Mouse (Mus musculus): ENCODE results near the gene Top2a. TPM values are rescaled to one million over a fixed set of nuclear protein-coding genes. Genes with fewer than 3 reads are reported as not detected.

Top2a gene
- polyA plus RNA-seq, 1 experiment from 2014 or later, result 225 TPM

DNA sequence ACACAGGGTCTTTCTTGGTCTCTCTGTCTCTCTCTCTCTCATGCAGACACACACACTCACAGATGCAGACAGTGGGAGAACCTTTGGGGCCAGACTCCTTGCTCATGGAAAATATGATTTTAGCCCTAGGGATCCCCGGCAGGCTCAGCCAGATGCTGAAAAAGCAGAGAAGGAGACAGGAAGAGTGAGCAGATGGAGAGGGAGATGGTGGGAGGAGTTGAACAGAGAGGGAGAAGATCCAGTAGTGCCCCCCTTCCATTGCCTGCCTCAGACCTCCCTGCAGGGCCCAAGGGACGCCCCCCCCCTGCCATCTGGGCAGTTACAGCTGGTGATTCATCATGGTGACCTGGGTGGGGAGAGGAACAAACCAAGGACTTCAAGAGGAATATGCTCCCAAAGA is 23.7 kb upstream of the Top2a start:
- peaks cover 79% of the 10 kb centered on the region for H3K36me3 ChIP-seq
- DNase-seq (ENCODE audit: low spot score), result no peak
- H3K27me3 ChIP-seq (ENCODE audit: insufficient read depth, poor library complexity, severe bottlenecking), result no peaks in the 10 kb centered on the region
- 78% methylated on average over 2 of the region's 2 CpGs for WGBS
- peaks cover 56% of the 10 kb centered on the region for H3K4me1 ChIP-seq (replicated peaks)
- no peaks in the 10 kb centered on the region for H3K9me3 ChIP-seq
- peak overlapping the region; percentile 74 for H3K27ac ChIP-seq
- no peak overlapping the region for H3K4me3 ChIP-seq

DNA sequence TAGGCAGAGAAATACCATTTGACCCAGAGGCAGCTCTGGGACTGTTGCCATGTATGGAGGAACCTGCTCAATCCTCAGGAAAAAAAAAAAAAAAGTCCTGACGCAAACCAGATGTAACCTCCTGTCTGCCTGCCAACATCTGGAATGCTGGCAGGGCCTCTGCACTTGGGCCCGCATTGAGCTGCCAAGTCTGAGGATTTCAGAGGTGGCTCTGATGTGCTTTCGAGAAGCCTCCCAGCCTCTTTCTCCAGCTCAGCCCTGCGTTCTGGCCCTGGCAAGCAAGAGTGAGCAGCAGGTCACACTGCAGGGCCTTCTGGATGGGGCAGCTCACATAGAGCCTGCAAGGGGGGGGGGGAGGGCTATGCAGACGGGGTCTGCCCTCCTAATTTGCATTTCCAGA is 23.1 kb upstream of the Top2a start:
- no peaks in the 10 kb centered on the region for H3K9me3 ChIP-seq
- DNase-seq (ENCODE audit: low spot score), result no peak
- peaks cover 73% of the 10 kb centered on the region for H3K36me3 ChIP-seq
- peaks cover 61% of the 10 kb centered on the region for H3K4me1 ChIP-seq (replicated peaks)
- no peaks in the 10 kb centered on the region for H3K27me3 ChIP-seq (ENCODE audit: insufficient read depth, poor library complexity, severe bottlenecking)
- H3K4me3 ChIP-seq, result no peak overlapping the region
- WGBS, result 55% methylated on average over 5 of the region's 5 CpGs
- peak overlapping the region; percentile 74 for H3K27ac ChIP-seq

DNA sequence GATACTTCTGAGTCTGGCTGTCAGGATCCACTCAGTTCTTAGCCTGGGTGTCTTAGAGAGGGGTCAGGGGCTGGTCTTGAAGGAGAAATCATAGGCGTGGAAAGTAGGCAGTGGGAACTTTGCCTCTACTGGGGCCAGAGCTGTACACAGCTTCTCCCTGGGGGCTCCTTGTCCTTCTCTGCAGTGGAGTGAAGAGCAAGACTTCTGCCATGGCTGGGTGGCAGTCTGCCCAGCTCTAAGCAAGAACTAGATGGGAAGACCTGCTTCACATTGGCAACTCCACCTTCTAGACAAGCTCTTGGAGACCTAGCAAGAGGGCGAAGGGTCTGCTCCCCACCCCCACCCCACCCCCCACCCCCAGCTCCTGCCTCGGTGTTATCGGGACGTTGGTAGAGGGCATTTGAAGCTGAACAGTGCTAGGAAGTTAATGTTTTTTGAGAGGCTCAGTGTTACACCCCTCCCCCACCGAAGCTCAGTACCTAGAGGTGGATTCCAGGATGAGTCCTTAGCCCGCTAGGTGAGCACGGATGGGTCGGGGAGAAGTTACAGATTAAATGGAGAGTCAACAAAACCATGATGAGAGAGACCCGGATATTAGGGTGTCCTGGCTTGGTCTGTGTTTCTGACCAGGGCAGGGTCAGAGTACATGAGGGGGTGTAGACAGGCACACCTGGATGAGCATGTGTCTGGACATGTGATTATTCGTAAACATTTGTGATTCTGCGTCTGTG is 21.3 kb upstream of the Top2a start:
- no peak for DNase-seq (ENCODE audit: low spot score)
- whole genome bisulfite sequencing, result 85% methylated on average over 12 of the region's 12 CpGs
- H3K27ac ChIP-seq, result no peak overlapping the region
- no peak overlapping the region for H3K4me3 ChIP-seq
- peaks cover 78% of the 10 kb centered on the region for H3K4me1 ChIP-seq (replicated peaks)
- H3K36me3 ChIP-seq, result peaks cover 56% of the 10 kb centered on the region
- H3K9me3 ChIP-seq, result no peaks in the 10 kb centered on the region
- no peaks in the 10 kb centered on the region for H3K27me3 ChIP-seq (ENCODE audit: insufficient read depth, poor library complexity, severe bottlenecking)

DNA sequence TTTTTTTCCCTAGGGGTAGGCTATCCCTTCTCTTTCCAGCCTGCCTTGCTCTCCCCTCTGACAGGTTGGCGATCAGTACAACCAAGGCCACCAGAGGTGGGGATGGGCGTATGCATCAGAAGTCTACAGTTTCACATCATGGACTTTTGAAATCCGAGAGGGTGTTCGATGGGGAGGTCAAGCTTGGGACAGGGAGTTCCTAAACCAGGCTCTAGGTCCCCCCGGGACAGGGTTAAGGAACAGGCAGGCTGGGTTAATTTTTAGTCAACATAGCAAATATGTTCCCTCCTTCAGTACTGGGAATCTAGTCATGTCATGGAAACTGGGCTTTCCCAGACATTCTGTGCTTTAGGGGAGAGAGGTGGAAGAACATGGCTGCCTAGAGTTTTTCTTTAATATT is 20.3 kb upstream of the Top2a start:
- 80% methylated on average over 5 of the region's 5 CpGs for WGBS
- H3K4me1 ChIP-seq (replicated peaks), result peaks cover 89% of the 10 kb centered on the region

DNA sequence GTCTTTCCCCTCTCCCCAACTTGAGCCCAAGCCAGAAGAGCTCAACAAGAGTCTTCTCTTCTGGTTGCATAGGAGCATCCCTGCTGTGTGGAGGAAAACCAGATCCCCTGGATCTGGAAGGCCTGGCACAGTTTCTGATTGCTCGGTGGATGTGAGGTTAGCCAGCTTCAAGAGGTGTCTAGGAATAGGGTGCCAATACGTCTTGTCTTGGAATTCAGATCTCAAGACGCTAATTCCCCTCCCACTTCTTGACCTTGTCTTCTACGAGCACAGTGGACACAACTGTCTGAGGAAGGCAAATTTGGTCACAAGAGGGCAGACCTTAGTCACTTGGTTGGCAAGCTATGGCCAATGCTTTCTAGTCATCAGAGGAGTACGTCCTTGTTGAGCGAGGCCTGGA is 19.6 kb upstream of the Top2a start:
- H3K4me3 ChIP-seq, result peak overlapping the region; percentile 80; the same call in 1 of the 2 replicates
- H3K36me3 ChIP-seq, result peaks cover 39% of the 10 kb centered on the region
- no peak overlapping the region for H3K27ac ChIP-seq
- no peaks in the 10 kb centered on the region for H3K27me3 ChIP-seq (ENCODE audit: insufficient read depth, poor library complexity, severe bottlenecking)
- no peak for DNase-seq (ENCODE audit: low spot score)
- peaks cover 88% of the 10 kb centered on the region for H3K4me1 ChIP-seq (replicated peaks)
- H3K9me3 ChIP-seq, result no peaks in the 10 kb centered on the region
- 78% methylated on average over 6 of the region's 6 CpGs for WGBS

More for the DNA sequence above, 20.3 kb upstream of the Top2a start:
- Histone ChIP-seq H3K27me3 (ENCODE audit: insufficient read depth, poor library complexity, severe bottlenecking) (no peaks in the 10 kb centered on the region), H3K27ac (no peak overlapping the region), H3K4me3 (0 out of 2 replicates have a peak overlapping the region, but pooled peaks have one; percentile 80), H3K36me3 (peaks cover 45% of the 10 kb centered on the region), H3K9me3 (no peaks in the 10 kb centered on the region)
- DNase-seq (ENCODE audit: low spot score), result no peak

DNA sequence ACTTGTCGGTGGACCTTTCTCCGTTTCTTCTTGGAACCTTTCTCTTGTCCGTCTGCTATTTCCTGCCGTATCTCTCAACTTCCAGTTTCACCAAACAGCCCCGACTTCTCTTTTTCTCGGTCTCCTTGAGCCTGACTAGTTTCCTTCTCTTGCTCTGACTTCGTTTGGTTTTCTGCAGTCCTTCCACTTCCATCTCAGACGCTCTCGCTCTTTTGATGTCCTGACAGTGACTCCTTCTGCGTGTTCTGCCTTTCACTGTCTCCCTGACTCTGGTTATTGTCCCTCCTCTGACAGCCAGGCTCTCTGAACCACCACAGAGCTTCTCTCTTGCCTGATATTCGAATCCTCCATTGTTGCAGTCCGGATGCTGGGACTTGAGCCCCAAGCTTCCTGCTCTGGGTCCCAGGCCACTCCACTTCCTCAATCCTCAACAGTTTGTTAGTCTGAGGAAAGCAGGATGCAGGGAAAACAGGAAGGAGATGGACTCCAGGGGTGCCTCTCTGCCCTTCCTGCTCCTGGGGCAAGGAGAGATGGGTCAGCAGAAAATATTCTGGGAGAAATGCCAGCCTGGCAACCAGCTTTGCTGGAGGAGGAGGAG is 18.9 kb upstream of the Top2a start:
- Histone ChIP-seq H3K27ac (peak overlapping the region; percentile 98), H3K36me3 (peaks cover 32% of the 10 kb centered on the region), H3K4me1 (replicated peaks) (peaks cover 85% of the 10 kb centered on the region), H3K27me3 (ENCODE audit: insufficient read depth, poor library complexity, severe bottlenecking) (no peaks in the 10 kb centered on the region), H3K9me3 (no peaks in the 10 kb centered on the region), H3K4me3 (peak overlapping the region; percentile 80)
- peak; percentile 22 for DNase-seq (ENCODE audit: low spot score)
- 54% methylated on average over 12 of the region's 12 CpGs for WGBS

DNA sequence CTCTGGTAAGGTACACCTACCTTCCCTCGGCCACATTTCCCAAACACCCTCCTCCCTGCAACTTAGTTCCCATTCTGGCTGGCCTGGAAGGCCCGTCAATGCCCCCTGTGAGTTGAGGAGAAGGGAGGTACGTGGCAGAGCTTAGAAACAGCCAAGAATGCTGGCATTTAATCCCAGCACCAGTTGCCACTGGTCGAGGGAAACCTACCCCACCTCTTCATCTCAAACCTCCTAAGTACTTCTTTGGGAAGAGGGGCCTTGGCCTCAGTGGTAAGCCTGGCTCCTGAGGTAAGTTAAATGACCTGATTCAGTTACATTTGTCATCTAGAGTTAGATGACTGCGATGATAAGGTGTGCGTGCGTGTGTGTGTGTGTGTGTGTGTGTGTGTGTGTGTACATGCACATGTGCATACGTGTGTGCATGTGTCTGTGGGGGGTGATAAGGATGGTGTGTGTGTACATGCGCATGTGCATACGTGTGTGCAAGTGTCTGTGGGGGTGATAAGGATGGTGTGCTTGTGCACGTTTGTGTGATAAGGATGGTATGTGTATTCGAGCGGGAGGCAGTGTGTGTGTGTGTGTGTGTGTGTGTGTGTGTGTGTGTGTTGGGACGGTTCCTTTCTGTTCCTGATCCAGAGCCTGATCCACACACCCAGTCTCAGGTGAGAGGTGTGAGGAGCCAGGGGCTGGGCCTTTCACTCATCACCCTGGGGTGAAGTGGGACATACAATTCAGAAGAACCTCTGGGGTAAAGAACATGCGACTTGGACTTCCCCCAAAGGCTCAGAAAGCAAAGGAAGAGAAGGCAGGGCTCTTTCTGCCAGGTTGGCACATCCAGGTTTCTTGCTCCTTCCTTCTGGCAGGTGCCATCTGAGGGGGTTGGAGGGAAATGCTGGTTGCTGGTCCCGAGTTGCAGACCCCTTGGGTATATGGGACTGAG is 18.1 kb upstream of the Top2a start:
- no peak for DNase-seq (ENCODE audit: low spot score)
- no peaks in the 10 kb centered on the region for H3K9me3 ChIP-seq
- H3K27me3 ChIP-seq (ENCODE audit: insufficient read depth, poor library complexity, severe bottlenecking), result no peaks in the 10 kb centered on the region
- peak overlapping the region; percentile 98 for H3K27ac ChIP-seq
- peaks cover 23% of the 10 kb centered on the region for H3K36me3 ChIP-seq
- peaks cover 82% of the 10 kb centered on the region for H3K4me1 ChIP-seq (replicated peaks)
- H3K4me3 ChIP-seq, result peak overlapping the region; percentile 80
- 52% methylated on average over 16 of the region's 16 CpGs for WGBS

DNA sequence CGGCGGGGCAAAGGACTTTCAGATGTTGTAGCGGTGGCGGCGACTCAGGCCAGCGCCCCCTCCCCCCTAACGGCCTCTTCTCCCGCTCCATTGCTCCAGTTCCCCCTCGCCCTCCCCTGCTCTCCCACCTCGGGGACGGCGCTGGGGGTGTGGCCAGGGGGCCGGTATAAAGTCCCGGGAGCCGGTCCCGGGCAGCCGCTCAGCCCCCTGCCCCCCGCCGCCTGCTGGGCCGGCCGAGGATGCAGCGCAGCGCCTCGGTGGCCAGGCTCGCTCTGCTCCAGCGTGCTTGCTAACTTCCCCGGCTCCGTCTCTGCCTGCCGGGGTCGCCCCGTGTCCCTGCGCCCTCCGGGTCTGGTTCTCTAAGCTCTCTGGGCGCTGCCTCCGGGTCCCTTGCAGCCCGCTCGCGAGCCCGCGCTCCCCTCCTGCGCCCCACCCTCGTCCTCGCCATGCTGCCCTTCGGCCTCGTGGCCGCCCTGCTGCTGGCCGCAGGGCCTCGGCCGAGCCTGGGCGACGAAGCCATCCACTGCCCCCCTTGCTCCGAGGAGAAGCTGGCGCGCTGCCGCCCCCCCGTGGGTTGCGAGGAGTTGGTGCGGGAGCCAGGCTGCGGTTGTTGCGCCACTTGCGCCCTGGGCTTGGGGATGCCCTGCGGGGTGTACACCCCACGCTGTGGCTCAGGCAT is 17.2 kb upstream of the Top2a start, which contains the start of gene Igfbp4:
TSS of gene Igfbp4 (plus strand) at position 194 of the 679 bp plus-strand sequence.
- under 1% methylated on average over 63 of the region's 63 CpGs for WGBS
- Histone ChIP-seq H3K27me3 (ENCODE audit: insufficient read depth, poor library complexity, severe bottlenecking) (no peaks in the 10 kb centered on the region), H3K36me3 (peaks cover 23% of the 10 kb centered on the region), H3K4me1 (replicated peaks) (peaks cover 75% of the 10 kb centered on the region), H3K27ac (peak within 1 kb of the TSS; percentile 98), H3K4me3 (peak within 1 kb of the TSS; percentile 80), H3K9me3 (no peaks in the 10 kb centered on the region)
- DNase-seq (ENCODE audit: low spot score), result peak; percentile 86

DNA sequence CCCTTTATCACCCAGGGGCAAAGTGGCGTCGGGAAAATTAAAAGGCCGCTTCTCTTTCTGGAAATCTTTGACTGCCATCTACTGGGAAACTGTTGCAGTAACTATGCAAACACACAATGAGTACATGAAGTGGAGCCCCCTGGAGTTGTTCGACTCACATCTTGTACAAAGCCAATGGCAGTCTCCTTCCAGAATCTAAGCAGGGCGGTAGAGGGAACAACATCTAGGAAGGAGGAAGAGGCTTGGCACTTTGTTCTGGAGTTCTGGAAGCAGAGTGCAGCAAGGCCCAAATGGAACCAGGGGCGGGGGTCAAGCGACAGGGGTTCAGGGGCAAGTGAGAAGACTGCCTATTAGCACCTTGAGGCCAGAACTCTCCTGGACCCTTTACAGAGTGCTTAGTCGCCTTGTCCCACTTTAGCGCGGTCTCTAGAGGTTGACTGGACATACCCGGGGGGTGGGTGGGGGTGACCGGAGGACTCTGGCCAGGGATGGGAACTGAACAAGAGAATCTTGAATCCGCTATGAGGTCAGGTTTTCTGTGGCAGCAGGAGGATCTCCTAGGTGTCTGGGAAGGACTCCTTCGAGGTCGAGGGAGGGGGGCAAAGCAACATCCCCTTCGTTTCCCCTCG is 16.5 kb upstream of the Top2a start:
- peak overlapping the region; percentile 80 for H3K4me3 ChIP-seq
- H3K36me3 ChIP-seq, result peaks cover 20% of the 10 kb centered on the region
- H3K4me1 ChIP-seq (replicated peaks), result peaks cover 74% of the 10 kb centered on the region
- DNase-seq (ENCODE audit: low spot score), result peak; percentile 69
- peak overlapping the region; percentile 98 for H3K27ac ChIP-seq
- 1% methylated on average over 17 of the region's 17 CpGs for WGBS
- H3K9me3 ChIP-seq, result no peaks in the 10 kb centered on the region
- H3K27me3 ChIP-seq (ENCODE audit: insufficient read depth, poor library complexity, severe bottlenecking), result no peaks in the 10 kb centered on the region

DNA sequence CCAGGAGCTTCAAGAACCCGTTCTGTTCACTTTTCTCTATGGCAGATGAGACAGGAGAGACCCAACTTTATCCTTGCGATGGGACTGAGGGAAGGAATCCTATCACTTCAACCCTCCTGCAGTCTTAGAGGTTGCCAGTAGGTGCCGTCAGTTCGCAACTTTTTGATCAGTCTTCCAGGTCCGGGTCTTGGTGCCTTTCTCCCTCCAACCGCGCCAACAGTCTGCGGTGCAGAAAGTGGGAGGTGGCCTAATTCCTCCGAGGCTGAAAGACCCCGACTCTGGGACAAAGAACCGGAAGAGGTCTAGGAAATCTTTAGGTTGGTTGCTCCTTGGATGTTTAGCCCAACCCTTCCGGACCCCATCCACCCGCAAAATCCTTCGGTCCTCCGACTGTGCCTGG is 15.8 kb upstream of the Top2a start:
- H3K27ac ChIP-seq, result peak overlapping the region; percentile 98
- peaks cover 13% of the 10 kb centered on the region for H3K36me3 ChIP-seq
- H3K4me3 ChIP-seq, result peak overlapping the region; percentile 80
- H3K9me3 ChIP-seq, result no peaks in the 10 kb centered on the region
- no peaks in the 10 kb centered on the region for H3K27me3 ChIP-seq (ENCODE audit: insufficient read depth, poor library complexity, severe bottlenecking)
- peak; percentile 91 for DNase-seq (ENCODE audit: low spot score)
- WGBS, result under 1% methylated on average over 15 of the region's 15 CpGs
- peaks cover 68% of the 10 kb centered on the region for H3K4me1 ChIP-seq (replicated peaks)

DNA sequence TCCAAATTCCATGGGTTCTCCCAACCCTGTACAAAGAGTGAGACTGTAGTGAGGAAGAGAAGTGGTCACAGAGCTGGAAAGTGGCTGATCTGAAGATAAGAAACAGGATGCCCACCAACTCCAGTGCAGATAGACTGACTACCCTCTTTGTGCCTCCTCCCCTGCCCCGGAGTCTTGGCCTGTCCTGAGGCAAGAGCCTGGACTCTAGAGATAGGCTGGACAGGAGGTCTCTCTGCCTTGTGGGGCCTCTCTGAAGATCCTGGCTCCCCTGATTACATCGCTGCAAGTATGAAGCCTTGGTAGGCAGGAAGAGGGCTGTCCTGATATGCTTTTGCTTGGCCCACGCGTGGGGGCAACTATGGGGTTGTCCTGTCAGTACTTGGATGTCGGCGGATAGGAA is 12.3 kb upstream of the Top2a start:
- Histone ChIP-seq H3K27me3 (ENCODE audit: insufficient read depth, poor library complexity, severe bottlenecking) (no peaks in the 10 kb centered on the region; the same call in 1 of the 2 replicates), H3K9me3 (no peaks in the 10 kb centered on the region), H3K4me3 (no peak overlapping the region), H3K27ac (peak overlapping the region; percentile 24; the same call in 1 of the 2 replicates), H3K4me1 (replicated peaks) (peaks cover 35% of the 10 kb centered on the region), H3K36me3 (no peaks in the 10 kb centered on the region)
- WGBS, result 79% methylated on average over 6 of the region's 6 CpGs
- DNase-seq (ENCODE audit: low spot score), result no peak

DNA sequence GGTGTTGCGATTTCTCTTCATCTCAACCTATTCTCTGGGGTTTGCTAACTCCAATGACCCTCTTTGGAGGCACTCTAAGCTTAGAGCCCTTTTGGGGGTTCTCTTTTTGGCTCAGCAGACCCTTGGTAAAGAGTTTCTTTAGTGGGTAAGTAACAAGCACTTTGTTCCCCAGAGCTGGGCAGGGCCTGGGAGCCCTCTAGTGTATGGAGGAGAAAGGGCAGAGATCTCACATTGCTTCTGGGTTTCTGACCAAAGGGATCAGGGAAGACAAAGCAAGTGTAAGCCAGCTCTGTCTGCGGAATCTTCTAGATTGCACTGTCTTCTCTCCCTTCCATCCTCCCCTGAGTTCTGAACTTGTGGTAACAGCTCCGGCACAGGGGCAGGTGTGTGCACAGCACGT is 11.4 kb upstream of the Top2a start:
- Histone ChIP-seq H3K27ac (peak overlapping the region; percentile 64; the same call in 1 of the 2 replicates), H3K4me3 (no peak overlapping the region), H3K4me1 (replicated peaks) (peaks cover 26% of the 10 kb centered on the region), H3K27me3 (ENCODE audit: insufficient read depth, poor library complexity, severe bottlenecking) (no peaks in the 10 kb centered on the region; the same call in 1 of the 2 replicates), H3K36me3 (no peaks in the 10 kb centered on the region), H3K9me3 (no peaks in the 10 kb centered on the region)
- DNase-seq (ENCODE audit: low spot score), result no peak
- 76% methylated on average over 4 of the region's 4 CpGs for WGBS
